In genomic region chr1:20551334-20551733, GRCm38 (mm10) we compare ENCODE assay signal across 23 mouse cellular contexts.
A peak's percentile ranks its signal among the peaks of the same experiment; 100 is the strongest.
DNase-seq lines count a peak whose midpoint lies in the region; ATAC-seq and TF ChIP-seq lines count a peak whose summit lies in the region.
"Had no signal": no experiment of that assay in that cellular context is flagged by ENCODE, and none has a peak within 500 bp of the region (broad histone marks: within the 10 kb centered on the region; RNA-seq: fewer than 3 reads in every experiment).

No protein-coding gene starts in this region.

- H3K27ac ChIP-seq in kidney, adult 2 months (ENCODE audit: insufficient read depth, low read depth, low read length) = no peak overlapping the region
- peak overlapping the region; percentile 23; the same call in 1 of the 2 replicates for H3K27ac ChIP-seq in limb, embryonic 13.5 days
- no peak overlapping the region for H3K27ac ChIP-seq in limb, embryonic 14.5 days (replicated peaks; ENCODE audit: low read depth, low read length)
- H3K27ac ChIP-seq in midbrain, embryonic 10.5 days (replicated peaks) = no peak overlapping the region
- H3K27ac ChIP-seq: embryonic facial prominence, embryonic 12.5 days; embryonic facial prominence, embryonic 15.5 days; forebrain, embryonic 10.5 days; forebrain, embryonic 12.5 days had no signal

- DNase-seq in kidney, adult 2 months = peak; percentile 4
- no peak for DNase-seq in kidney, postnatal 14 days
- DNase-seq in limb, embryonic 14.5 days (ENCODE audit: low spot score) = peak; percentile 62
- DNase-seq in left cerebral cortex, postnatal 4 days = no peak
- DNase-seq in midbrain, embryonic 10.5 days (ENCODE audit: low spot score) = no peak
- DNase-seq: adrenal gland, adult 2 months; adrenal gland, postnatal 10 days; adrenal gland, postnatal 25 days; cerebellum, adult 11 months; cerebellum, adult 18-20 months; cerebellum, adult 8-10 months; cerebellum, adult 9-11 months; cerebellum, postnatal 14 days; cerebellum, postnatal 36 days; embryo, embryonic 11 days had no signal

- no peak overlapping the region for H3K9ac ChIP-seq in limb, embryonic 13.5 days
- no peak overlapping the region for H3K9ac ChIP-seq in limb, embryonic 14.5 days (ENCODE audit: low read depth, low read length, severe bottlenecking)
- H3K9ac ChIP-seq: embryonic facial prominence, embryonic 12.5 days; embryonic facial prominence, embryonic 15.5 days; forebrain, embryonic 12.5 days had no signal

- intact Hi-C loops in left cerebral cortex, postnatal 4 days (cut with DNase I) = no loop called here

- no peaks in the 10 kb centered on the region for H3K9me3 ChIP-seq in limb, embryonic 13.5 days
- H3K9me3 ChIP-seq in limb, embryonic 14.5 days (ENCODE audit: control insufficient read depth, low read length) = no peaks in the 10 kb centered on the region
- H3K9me3 ChIP-seq in midbrain, embryonic 10.5 days (replicated peaks) = no peaks in the 10 kb centered on the region
- H3K9me3 ChIP-seq: embryonic facial prominence, embryonic 12.5 days; embryonic facial prominence, embryonic 15.5 days; forebrain, embryonic 10.5 days; forebrain, embryonic 12.5 days had no signal

- TF ChIP-seq POLR2A in kidney, adult 2 months (IDR thresholded peaks at IDR 0.05; ENCODE audit: low read depth, low read length) = no peak
- TF ChIP-seq POLR2A in limb, embryonic 14.5 days (IDR thresholded peaks at IDR 0.05; ENCODE audit: borderline replicate concordance, extremely low read depth, insufficient read depth, insufficient read length) = no peak

- no peaks in the 10 kb centered on the region for H3K4me1 ChIP-seq in kidney, adult 2 months (ENCODE audit: control insufficient read depth, insufficient read depth, low read length)
- peaks cover 10% of the 10 kb centered on the region; the same call in 1 of the 2 replicates for H3K4me1 ChIP-seq in limb, embryonic 13.5 days
- H3K4me1 ChIP-seq in limb, embryonic 14.5 days (ENCODE audit: control insufficient read depth, insufficient read depth, low read length) = peaks cover 7% of the 10 kb centered on the region
- H3K4me1 ChIP-seq in midbrain, embryonic 10.5 days = no peaks in the 10 kb centered on the region
- H3K4me1 ChIP-seq: embryonic facial prominence, embryonic 12.5 days; embryonic facial prominence, embryonic 15.5 days; forebrain, embryonic 10.5 days; forebrain, embryonic 12.5 days had no signal

- H3K36me3 ChIP-seq in kidney, adult 2 months (ENCODE audit: control insufficient read depth, insufficient read depth, low read length) = peaks cover 3% of the 10 kb centered on the region; the same call in 1 of the 2 replicates
- no peaks in the 10 kb centered on the region for H3K36me3 ChIP-seq in limb, embryonic 13.5 days
- no peaks in the 10 kb centered on the region for H3K36me3 ChIP-seq in limb, embryonic 14.5 days (ENCODE audit: control insufficient read depth, insufficient read depth, low read length)
- no peaks in the 10 kb centered on the region for H3K36me3 ChIP-seq in midbrain, embryonic 10.5 days
- H3K36me3 ChIP-seq: embryonic facial prominence, embryonic 12.5 days; embryonic facial prominence, embryonic 15.5 days; forebrain, embryonic 10.5 days; forebrain, embryonic 12.5 days had no signal

- H3K4me2 ChIP-seq in limb, embryonic 13.5 days (replicated peaks) = 0 out of 2 replicates have a peak overlapping the region, but pooled peaks have one; percentile 7
- no peak overlapping the region for H3K4me2 ChIP-seq in limb, embryonic 14.5 days (replicated peaks; ENCODE audit: low read depth, low read length, severe bottlenecking)
- H3K4me2 ChIP-seq: embryonic facial prominence, embryonic 12.5 days; embryonic facial prominence, embryonic 15.5 days; forebrain, embryonic 12.5 days had no signal

- no peak for TF ChIP-seq CTCF in kidney, adult 2 months (conservative IDR thresholded peaks at IDR 0.05; ENCODE audit: insufficient read depth, insufficient read length, low read depth, low read length)

- WGBS in kidney, adult 2 months = 52% methylated on average over 4 of the region's 4 CpGs
- WGBS in limb, embryonic 13.5 days = 29% methylated on average over 4 of the region's 4 CpGs
- 20% methylated on average over 4 of the region's 4 CpGs for WGBS in limb, embryonic 14.5 days
- 79% methylated on average over 4 of the region's 4 CpGs for WGBS in midbrain, embryonic 10.5 days

- peak; percentile 83 for ATAC-seq in limb, embryonic 13.5 days (ENCODE audit: low FRiP score, low read depth)
- ATAC-seq in limb, embryonic 14.5 days (ENCODE audit: low FRiP score, low read depth) = peak; percentile 82
- ATAC-seq: forebrain, embryonic 14.5 days; forebrain, embryonic 16.5 days had no signal

- no peak overlapping the region for H3K4me3 ChIP-seq in kidney, adult 2 months (ENCODE audit: insufficient read depth, low read depth, low read length)
- no peak overlapping the region for H3K4me3 ChIP-seq in limb, embryonic 13.5 days
- H3K4me3 ChIP-seq in limb, embryonic 14.5 days (replicated peaks; ENCODE audit: low read length) = no peak overlapping the region
- no peak overlapping the region for H3K4me3 ChIP-seq in midbrain, embryonic 10.5 days
- H3K4me3 ChIP-seq: embryonic facial prominence, embryonic 12.5 days; embryonic facial prominence, embryonic 15.5 days; erythroblast, embryonic 14.5 days; forebrain, embryonic 10.5 days; forebrain, embryonic 12.5 days had no signal

- H3K27me3 ChIP-seq in kidney, adult 2 months (replicated peaks; ENCODE audit: control insufficient read depth, insufficient read depth, low read length) = no peaks in the 10 kb centered on the region
- no peaks in the 10 kb centered on the region for H3K27me3 ChIP-seq in limb, embryonic 13.5 days
- no peaks in the 10 kb centered on the region for H3K27me3 ChIP-seq in limb, embryonic 14.5 days (ENCODE audit: control insufficient read depth, insufficient read depth, low read length)
- H3K27me3 ChIP-seq in midbrain, embryonic 10.5 days (ENCODE audit: low read depth, poor library complexity, severe bottlenecking) = no peaks in the 10 kb centered on the region
- H3K27me3 ChIP-seq: embryonic facial prominence, embryonic 12.5 days; embryonic facial prominence, embryonic 15.5 days; forebrain, embryonic 12.5 days had no signal

Comparison
In these comparisons a context has a peak if more than half of its experiments do, and no peak if none do; other contexts are left out.
1. DNase-seq: peak in kidney, adult 2 months (single experiment) and limb, embryonic 14.5 days (single experiment); none in kidney, postnatal 14 days (single experiment), left cerebral cortex, postnatal 4 days (single experiment) and midbrain, embryonic 10.5 days (single experiment).